Mouse (Mus musculus): ENCODE data around the gene Alox12e. TPM values are rescaled to one million over a fixed set of nuclear protein-coding genes. Genes with fewer than 3 reads are reported as not detected.

Gene Alox12e
- total RNA-seq, 1 experiment = 0.27 TPM

GRCm38 (mm10) chr11:70271641-70272040 lies 50.8 kb downstream of the Alox12e start:
- no peak overlapping the region for H3K4me3 ChIP-seq (ENCODE audit: insufficient read depth in 1 of 2, low read depth in 1 of 2, low read length in 2 of 2, poor library complexity in 1 of 2, severe bottlenecking in 1 of 2)
- no peaks in the 10 kb centered on the region for H3K36me3 ChIP-seq (ENCODE audit: control insufficient read depth, insufficient read depth, low read length, poor library complexity, severe bottlenecking)
- H3K9me3 ChIP-seq (ENCODE audit: control insufficient read depth, insufficient read depth, low read depth, low read length) = no peaks in the 10 kb centered on the region
- H3K9ac ChIP-seq (ENCODE audit: insufficient read depth, low read depth, low read length, poor library complexity, severe bottlenecking) = no peak overlapping the region
- TF ChIP-seq MAFK (IDR thresholded peaks at IDR 0.05; ENCODE audit: insufficient read depth, low read depth, low read length) (no peak), ZNF384 (IDR thresholded peaks at IDR 0.05; ENCODE audit: low read depth, low read length) (no peak), HCFC1 (IDR thresholded peaks at IDR 0.05; ENCODE audit: borderline replicate concordance, insufficient read depth, low read length) (no peak), CHD2 (IDR thresholded peaks at IDR 0.05; ENCODE audit: low read depth, low read length) (no peak), ZC3H11A (IDR thresholded peaks at IDR 0.05; ENCODE audit: borderline replicate concordance, low read depth, low read length) (no peak)
- in situ Hi-C loops (cut with MboI; ENCODE audit: low sequenced_read_pairs in 2 of 2, unreplicated experiment in 2 of 2) = no loop called here
- no peak overlapping the region for H3K27ac ChIP-seq (ENCODE audit: insufficient read depth, low read depth, low read length, poor library complexity, severe bottlenecking)
- DNase-seq (ENCODE audit: low read depth, low spot score) = no peak
- H3K4me1 ChIP-seq (ENCODE audit: control insufficient read depth in 2 of 2, insufficient read depth in 2 of 2, low read length in 2 of 2, poor library complexity in 1 of 2) = no peaks in the 10 kb centered on the region

- in situ Hi-C loops (cut with MboI; ENCODE audit: low sequenced_read_pairs in 2 of 2, unreplicated experiment in 2 of 2) = no loop called here
- Histone ChIP-seq H3K9ac (ENCODE audit: insufficient read depth, low read depth, low read length, poor library complexity, severe bottlenecking) (no peak overlapping the region), H3K9me3 (ENCODE audit: control insufficient read depth, insufficient read depth, low read depth, low read length) (no peaks in the 10 kb centered on the region), H3K4me3 (ENCODE audit: insufficient read depth in 1 of 2, low read depth in 1 of 2, low read length in 2 of 2, poor library complexity in 1 of 2, severe bottlenecking in 1 of 2) (no peak overlapping the region), H3K27ac (ENCODE audit: insufficient read depth, low read depth, low read length, poor library complexity, severe bottlenecking) (no peak overlapping the region), H3K4me1 (ENCODE audit: control insufficient read depth in 2 of 2, insufficient read depth in 2 of 2, low read length in 2 of 2, poor library complexity in 1 of 2) (no peaks in the 10 kb centered on the region; a peak in 1 of 4 replicates), H3K36me3 (ENCODE audit: control insufficient read depth, insufficient read depth, low read length, poor library complexity, severe bottlenecking) (no peaks in the 10 kb centered on the region)
- TF ChIP-seq ZNF384 (IDR thresholded peaks at IDR 0.05; ENCODE audit: low read depth, low read length) (no peak), CHD2 (IDR thresholded peaks at IDR 0.05; ENCODE audit: low read depth, low read length) (no peak), ZC3H11A (IDR thresholded peaks at IDR 0.05; ENCODE audit: borderline replicate concordance, low read depth, low read length) (no peak)
- no peak for DNase-seq (ENCODE audit: low read depth, low spot score)
Observed at GRCm38 (mm10) chr11:70266405-70266804, 56.0 kb downstream of the Alox12e start.

- Histone ChIP-seq H3K36me3 (ENCODE audit: control insufficient read depth, insufficient read depth, low read length, poor library complexity, severe bottlenecking) (no peaks in the 10 kb centered on the region), H3K9me3 (ENCODE audit: control insufficient read depth, insufficient read depth, low read depth, low read length) (no peaks in the 10 kb centered on the region), H3K4me3 (ENCODE audit: insufficient read depth in 1 of 2, low read depth in 1 of 2, low read length in 2 of 2, poor library complexity in 1 of 2, severe bottlenecking in 1 of 2) (no peak overlapping the region), H3K27ac (ENCODE audit: insufficient read depth, low read depth, low read length, poor library complexity, severe bottlenecking) (no peak overlapping the region), H3K9ac (ENCODE audit: insufficient read depth, low read depth, low read length, poor library complexity, severe bottlenecking) (no peak overlapping the region), H3K4me1 (ENCODE audit: control insufficient read depth in 2 of 2, insufficient read depth in 2 of 2, low read length in 2 of 2, poor library complexity in 1 of 2) (no peaks in the 10 kb centered on the region; a peak in 1 of 4 replicates)
- DNase-seq (ENCODE audit: low read depth, low spot score) = no peak
- in situ Hi-C loops (cut with MboI; ENCODE audit: low sequenced_read_pairs in 2 of 2, unreplicated experiment in 2 of 2) = no loop called here
- no peak for TF ChIP-seq CHD2 (IDR thresholded peaks at IDR 0.05; ENCODE audit: low read depth, low read length)
- no peak for TF ChIP-seq HCFC1 (IDR thresholded peaks at IDR 0.05; ENCODE audit: borderline replicate concordance, insufficient read depth, low read length)
- no peak for TF ChIP-seq ZNF384 (IDR thresholded peaks at IDR 0.05; ENCODE audit: low read depth, low read length)
- TF ChIP-seq MAFK (IDR thresholded peaks at IDR 0.05; ENCODE audit: insufficient read depth, low read depth, low read length) = no peak
- TF ChIP-seq ZC3H11A (IDR thresholded peaks at IDR 0.05; ENCODE audit: borderline replicate concordance, low read depth, low read length) = no peak
Observed at GRCm38 (mm10) chr11:70265819-70266218, 56.6 kb downstream of the Alox12e start.

Other genes with a start within 250 kb of the Alox12e start
- 2.0 and 2.1 TPM in 2 replicates for gene Asgr2, start 230.0 kb downstream of the Alox12e start, total RNA-seq (2012; rRNA removed)
- gene Mgl2, start 192.3 kb downstream of the Alox12e start, total RNA-seq (2012; rRNA removed) = 0.42 and 1.8 TPM in 2 replicates
- 2.1 and 2.2 TPM in 2 replicates for gene Clec10a, start 166.4 kb downstream of the Alox12e start, total RNA-seq (2012; rRNA removed)
- 0.98 and 3.0 TPM in 2 replicates for gene Slc16a11, start 109.9 kb downstream of the Alox12e start, total RNA-seq (2012; rRNA removed)
- 10.7 and 12.4 TPM in 2 replicates for gene Slc16a13, start 101.6 kb downstream of the Alox12e start, total RNA-seq (2012; rRNA removed)
- gene Bcl6b, start 92.8 kb downstream of the Alox12e start, total RNA-seq (2012; rRNA removed) = 5.2 and 7.1 TPM in 2 replicates
- gene 0610010K14Rik, start 84.7 kb downstream of the Alox12e start, total RNA-seq (2012; rRNA removed) = 49.9 and 59.4 TPM in 2 replicates
- 2.4 and 4.5 TPM in 2 replicates for gene Gm21988, start 82.8 kb downstream of the Alox12e start, total RNA-seq (2012; rRNA removed)
- gene Rnasek, start 82.8 kb downstream of the Alox12e start, total RNA-seq (2012; rRNA removed) = 66.0 and 75.1 TPM in 2 replicates
- gene Alox12, start 67.3 kb downstream of the Alox12e start, total RNA-seq (2012; rRNA removed) = 0.49 and 0.69 TPM in 2 replicates
- gene Alox15, start 29.4 kb upstream of the Alox12e start, total RNA-seq (2012; rRNA removed) = 0.53 and 1.7 TPM in 2 replicates
- 76.5 and 77.5 TPM in 2 replicates for gene Pelp1, start 87.4 kb upstream of the Alox12e start, total RNA-seq (2012; rRNA removed)
- gene Arrb2, start 110.0 kb upstream of the Alox12e start, total RNA-seq (2012; rRNA removed) = 30.6 and 43.1 TPM in 2 replicates
- 29.1 and 31.2 TPM in 2 replicates for gene Med11, start 129.3 kb upstream of the Alox12e start, total RNA-seq (2012; rRNA removed)
- gene Zmynd15, start 136.8 kb upstream of the Alox12e start, total RNA-seq (2012; rRNA removed) = 0.54 and 1.5 TPM in 2 replicates
- gene Cxcl16, start 137.4 kb upstream of the Alox12e start, total RNA-seq (2012; rRNA removed) = 2.9 and 6.6 TPM in 2 replicates
- gene Tm4sf5, start 182.6 kb upstream of the Alox12e start, total RNA-seq (2012; rRNA removed) = 3.8 and 4.6 TPM in 2 replicates
- gene Vmo1, start 192.0 kb upstream of the Alox12e start, total RNA-seq (2012; rRNA removed) = not detected in 2 replicates
- gene Gltpd2, start 196.6 kb upstream of the Alox12e start, total RNA-seq (2012; rRNA removed) = 0.42 and 0.54 TPM in 2 replicates
- 506 and 612 TPM in 2 replicates for gene Psmb6, start 202.7 kb upstream of the Alox12e start, total RNA-seq (2012; rRNA removed)
- gene Gm40193, start 210.3 kb upstream of the Alox12e start, total RNA-seq (2012; rRNA removed) = not detected in 2 replicates
- 4.4 and 6.3 TPM in 2 replicates for gene Pld2, start 217.4 kb upstream of the Alox12e start, total RNA-seq (2012; rRNA removed)
- 23.0 and 27.5 TPM in 2 replicates for gene Mink1, start 240.3 kb upstream of the Alox12e start, total RNA-seq (2012; rRNA removed)